In the genomic region with DNA sequence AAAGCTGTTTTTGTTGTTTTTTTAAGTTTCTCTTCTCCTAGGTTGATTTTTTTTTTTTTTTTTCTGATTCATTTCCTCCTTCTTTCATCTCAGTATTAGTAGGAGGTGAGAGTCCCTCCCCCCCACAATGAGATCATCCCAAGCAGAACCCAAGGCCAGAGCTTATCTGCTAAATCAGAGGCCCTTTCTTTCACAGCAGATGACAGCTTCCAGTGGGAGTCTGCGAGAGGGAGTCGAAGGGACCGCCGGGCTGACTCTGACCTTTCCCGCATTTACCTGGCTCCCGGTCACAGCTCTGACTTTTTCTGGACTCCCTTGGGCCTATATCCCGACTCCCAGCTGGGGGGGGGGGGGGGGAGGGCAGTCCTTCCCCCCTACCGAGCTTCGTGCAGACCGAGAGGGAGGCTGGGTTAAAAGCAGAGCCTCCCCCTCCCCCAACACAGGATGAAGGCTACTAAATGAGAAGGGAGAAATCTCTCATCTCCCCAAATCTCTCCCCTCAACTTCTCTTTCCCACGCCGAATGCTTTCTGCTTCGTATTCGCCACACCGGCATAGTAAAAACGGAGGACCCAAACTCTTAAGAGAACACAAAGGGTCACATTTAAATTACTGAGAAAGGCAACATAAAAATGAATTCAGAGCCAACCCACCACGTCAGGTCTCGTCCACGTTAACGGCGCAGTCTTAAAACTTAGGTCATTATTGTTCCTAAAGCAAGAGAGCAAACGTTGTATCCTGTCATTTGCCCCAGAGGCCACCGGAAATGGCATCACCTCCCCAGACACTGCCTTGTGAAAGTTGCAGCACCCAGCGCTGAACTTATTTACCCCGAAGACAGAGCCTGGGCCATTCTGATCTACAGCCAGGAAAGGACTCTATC, we compare ENCODE assay signal across 9 mouse cellular contexts.
DNase-seq lines count a peak whose midpoint lies in the region; ATAC-seq and TF ChIP-seq lines count a peak whose summit lies in the region.
"Had no signal": no experiment of that assay in that cellular context is flagged by ENCODE, and none has a peak within 500 bp of the region (broad histone marks: within the 10 kb centered on the region; RNA-seq: fewer than 3 reads in every experiment).

No protein-coding gene starts in this region.

- intact Hi-C loops in heart, postnatal 25 days (cut with DNase I): no loop called here

- WGBS in forebrain, embryonic 10.5 days: 12% methylated on average over 25 of the region's 25 CpGs
- 16% methylated on average over 25 of the region's 25 CpGs for WGBS in hindbrain, embryonic 16.5 days
- WGBS in lung, adult 2 months: 25% methylated on average over 24 of the region's 25 CpGs
- WGBS in neural tube, embryonic 15.5 days: 15% methylated on average over 24 of the region's 25 CpGs

- H3K4me2 ChIP-seq in hindbrain, embryonic 16.5 days (ENCODE audit: low read length): peak overlapping the region; percentile 40
- peak overlapping the region; percentile 41 for H3K4me2 ChIP-seq in neural tube, embryonic 15.5 days

- DNase-seq in heart, adult 11 months: peak; percentile 93
- no peak for DNase-seq in heart, postnatal 25 days (ENCODE audit: low spot score)
- DNase-seq in forebrain, embryonic 10.5 days (ENCODE audit: extremely low spot score, low spot score): no peak
- DNase-seq in lung, adult 2 months: no peak
- no peak for DNase-seq in right cerebral cortex, postnatal 4 days

- H3K27ac ChIP-seq in forebrain, embryonic 10.5 days: peak overlapping the region; percentile 77
- H3K27ac ChIP-seq in hindbrain, embryonic 16.5 days (ENCODE audit: low read depth, low read length): no peak overlapping the region
- no peak overlapping the region for H3K27ac ChIP-seq in neural tube, embryonic 15.5 days (replicated peaks)

- no peak for TF ChIP-seq CTCF in lung, adult 2 months (IDR thresholded peaks at IDR 0.05; ENCODE audit: insufficient read depth, low read length)

- no peaks in the 10 kb centered on the region for H3K36me3 ChIP-seq in forebrain, embryonic 10.5 days (replicated peaks)
- H3K36me3 ChIP-seq in hindbrain, embryonic 16.5 days (ENCODE audit: control insufficient read depth, insufficient read depth, low read length): no peaks in the 10 kb centered on the region
- H3K36me3 ChIP-seq in neural tube, embryonic 15.5 days: no peaks in the 10 kb centered on the region

- no peak overlapping the region for H3K9ac ChIP-seq in hindbrain, embryonic 16.5 days (ENCODE audit: low read depth, low read length)
- H3K9ac ChIP-seq in neural tube, embryonic 15.5 days (replicated peaks): no peak overlapping the region

- TF ChIP-seq POLR2A in lung, adult 2 months (IDR thresholded peaks at IDR 0.05; ENCODE audit: borderline replicate concordance, extremely low read depth, low read depth, low read length): no peak

- peak overlapping the region; percentile 41 for H3K4me3 ChIP-seq in forebrain, embryonic 10.5 days
- H3K4me3 ChIP-seq in hindbrain, embryonic 16.5 days (ENCODE audit: low read length): no peak overlapping the region
- H3K4me3 ChIP-seq in lung, adult 2 months (replicated peaks; ENCODE audit: extremely low read depth, low read depth, low read length): peak overlapping the region; percentile 0
- H3K4me3 ChIP-seq in neural tube, embryonic 15.5 days (replicated peaks): no peak overlapping the region
- H3K4me3 ChIP-seq: myocyte had no signal

- no peaks in the 10 kb centered on the region for H3K9me3 ChIP-seq in forebrain, embryonic 10.5 days
- no peaks in the 10 kb centered on the region for H3K9me3 ChIP-seq in hindbrain, embryonic 16.5 days (ENCODE audit: control insufficient read depth, low read length)
- H3K9me3 ChIP-seq in neural tube, embryonic 15.5 days (replicated peaks): no peaks in the 10 kb centered on the region

- H3K27me3 ChIP-seq in forebrain, embryonic 10.5 days (ENCODE audit: poor library complexity, severe bottlenecking): peaks cover 39% of the 10 kb centered on the region
- 0 out of 2 replicates have a peak, but pooled peaks cover 2% of the 10 kb centered on the region for H3K27me3 ChIP-seq in hindbrain, embryonic 16.5 days (replicated peaks; ENCODE audit: control insufficient read depth, insufficient read depth, low read length)
- H3K27me3 ChIP-seq in neural tube, embryonic 15.5 days (replicated peaks): no peaks in the 10 kb centered on the region

- no peak for ATAC-seq in hindbrain, embryonic 16.5 days
- no peak for ATAC-seq in neural tube, embryonic 15.5 days (ENCODE audit: low FRiP score)
- ATAC-seq in erythroid progenitor cell, adult 5-6 weeks (replicated peaks; ENCODE audit: low FRiP score, poor library complexity, severe bottlenecking): no peak

- H3K4me1 ChIP-seq in forebrain, embryonic 10.5 days: peaks cover 32% of the 10 kb centered on the region
- H3K4me1 ChIP-seq in hindbrain, embryonic 16.5 days (ENCODE audit: control insufficient read depth, insufficient read depth, low read depth, low read length): no peaks in the 10 kb centered on the region
- H3K4me1 ChIP-seq in lung, adult 2 months (ENCODE audit: control insufficient read depth, insufficient read depth, low read length): peaks cover 7% of the 10 kb centered on the region; the same call in 1 of the 2 replicates
- H3K4me1 ChIP-seq in neural tube, embryonic 15.5 days: peaks cover 13% of the 10 kb centered on the region

Comparison
In these comparisons a context has a peak if more than half of its experiments do, and no peak if none do; other contexts are left out.
1. H3K4me3 ChIP-seq: peak in forebrain, embryonic 10.5 days (single experiment) and lung, adult 2 months (single experiment); none in hindbrain, embryonic 16.5 days (single experiment) and neural tube, embryonic 15.5 days (single experiment).